Mouse (Mus musculus) small intestine, adult 2 months (tissue): ENCODE results near the gene Lrrc8b.

Source experiments
- CTCF ChIP-seq: fragments of 200-500 bp; IDR thresholded peaks from 2 replicates; pipeline ENCODE4 v1.5.1; 2012; ENCODE audit warnings: low read depth, mild to moderate bottlenecking, control low read depth, inconsistent platforms, low read length, moderate library complexity, mixed read lengths; ENCODE audit not compliant: insufficient replicate concordance, insufficient read length; ENCODE audit errors: extremely low read depth
- POLR2A ChIP-seq: fragments of 200-500 bp; IDR thresholded peaks from 2 replicates; pipeline ENCODE4 v1.6.1; 2012; ENCODE audit warnings: low read depth, mild to moderate bottlenecking, control low read depth, inconsistent platforms, low read length, moderate library complexity

DNA sequence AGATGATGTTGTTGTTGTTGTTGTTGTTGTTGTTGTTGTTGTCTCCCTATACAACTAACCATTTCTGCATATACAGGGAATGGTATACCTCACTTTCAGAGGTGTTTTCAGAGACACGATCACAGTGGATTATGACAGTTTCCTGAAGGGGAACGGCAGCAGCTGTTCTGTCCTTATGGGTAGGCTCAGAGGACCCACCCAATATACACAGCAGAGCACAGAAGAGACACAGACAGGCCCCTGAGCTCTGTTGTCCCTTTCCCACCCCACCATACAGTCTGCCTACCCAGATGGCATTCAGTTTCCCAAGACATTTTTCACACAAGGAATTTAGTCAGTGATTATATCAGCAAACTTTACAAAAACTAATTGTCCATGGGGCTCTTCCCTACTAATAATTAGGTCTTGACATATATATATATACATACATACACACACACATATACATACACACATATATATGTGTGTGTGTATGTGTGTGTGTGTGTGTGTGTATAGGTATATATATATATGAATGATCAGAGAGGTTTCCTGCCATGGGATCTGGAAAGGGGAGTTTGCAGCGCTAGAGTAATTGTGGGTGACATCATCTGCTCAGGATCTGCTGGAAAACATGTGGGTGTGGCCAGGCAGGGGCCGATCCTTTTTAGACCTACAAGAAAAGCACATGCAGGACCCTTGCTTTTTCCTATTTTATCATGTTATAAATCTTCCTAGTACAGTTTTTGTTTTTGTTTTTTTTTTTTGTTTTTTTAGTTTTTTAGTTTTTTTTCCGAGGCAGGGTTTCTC lies 26.8 kb downstream of the Lrrc8b start:
- TF ChIP-seq POLR2A, result no peak
- TF ChIP-seq CTCF, result no peak
